Mouse (Mus musculus) cerebellum, adult 9-10 months (tissue): ENCODE measurements at regions not wholly inside any gene's neighbourhood (a gene's known extent, or its start where the extent isn't known, plus 50 kb on each side); places are given as distances from the start of the nearest gene placed in this dataset.

ENCODE experiments used
- DNase-seq: peaks from one replicate; pipeline ENCODE4 v3.0.0; 2022

- DNase-seq = no peak
These were observed 576.9 kb downstream of the Dok5 start for GRCm38 (mm10) chr2:171308486-171308885.

- no peak for DNase-seq
These were observed 574.4 kb downstream of the Dok5 start for GRCm38 (mm10) chr2:171306000-171306399.

GRCm38 (mm10) chr2:171298519-171298918 lies 566.9 kb downstream of the Dok5 start:
- no peak for DNase-seq

GRCm38 (mm10) chr2:171295603-171296002 lies 564.0 kb downstream of the Dok5 start:
- no peak for DNase-seq

- no peak for DNase-seq
These were observed 561.0 kb downstream of the Dok5 start for GRCm38 (mm10) chr2:171292579-171292978.

- no peak for DNase-seq
These were observed 554.2 kb downstream of the Dok5 start for GRCm38 (mm10) chr2:171285719-171286394.

GRCm38 (mm10) chr2:171280132-171280531 lies 548.5 kb downstream of the Dok5 start:
- DNase-seq = no peak

GRCm38 (mm10) chr2:171279319-171279718 lies 547.7 kb downstream of the Dok5 start:
- DNase-seq = no peak

- DNase-seq = no peak
These were observed 521.6 kb downstream of the Dok5 start for GRCm38 (mm10) chr2:171253194-171253593.

- no peak for DNase-seq
These were observed 513.8 kb downstream of the Dok5 start for GRCm38 (mm10) chr2:171245391-171245790.

- no peak for DNase-seq
These were observed 510.7 kb downstream of the Dok5 start for GRCm38 (mm10) chr2:171242356-171242755.

- DNase-seq = no peak
These were observed 505.8 kb downstream of the Dok5 start for GRCm38 (mm10) chr2:171237276-171237960.

- DNase-seq = no peak
These were observed 501.2 kb downstream of the Dok5 start for GRCm38 (mm10) chr2:171232812-171233211.

- DNase-seq = no peak
These were observed 499.9 kb downstream of the Dok5 start for GRCm38 (mm10) chr2:171231288-171232050.

GRCm38 (mm10) chr2:171230536-171230935 lies 498.9 kb downstream of the Dok5 start:
- DNase-seq = no peak

GRCm38 (mm10) chr2:171228229-171228628 lies 496.6 kb downstream of the Dok5 start:
- DNase-seq = no peak

- DNase-seq = no peak
These were observed 482.2 kb downstream of the Dok5 start for GRCm38 (mm10) chr2:171213792-171214191.

GRCm38 (mm10) chr2:171196472-171196871 lies 464.9 kb downstream of the Dok5 start:
- no peak for DNase-seq

GRCm38 (mm10) chr2:171192181-171192580 lies 460.6 kb downstream of the Dok5 start:
- DNase-seq = no peak
